Mouse (Mus musculus): ENCODE data around the gene Mtmr10. TPM values are rescaled to one million over a fixed set of nuclear protein-coding genes. Genes with fewer than 3 reads are reported as not detected.

Mtmr10 gene
- polyA plus RNA-seq, 1 experiment from 2014 or later, result 12.2 TPM

DNA sequence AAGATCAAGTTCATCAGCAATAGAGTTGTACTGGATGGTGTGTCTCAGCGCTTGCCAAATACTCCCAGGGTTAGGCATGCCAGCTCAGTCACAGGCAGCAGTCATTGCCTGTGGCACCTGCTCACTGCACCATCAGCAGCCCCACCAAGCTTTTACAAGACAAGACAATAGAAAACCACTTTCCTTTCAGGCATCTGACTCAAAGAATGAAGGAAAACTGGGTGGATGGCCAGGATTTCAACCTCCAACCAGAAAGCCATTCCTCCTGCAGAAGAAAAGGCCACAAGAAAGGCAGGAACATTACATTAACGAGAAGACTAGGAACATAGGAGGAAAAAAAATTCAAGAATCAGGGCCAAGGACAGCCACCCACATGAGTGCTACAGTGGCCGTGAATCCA, 33.7 kb upstream of the Mtmr10 start:
- no peak for ATAC-seq (ENCODE audit: low FRiP score)
- Histone ChIP-seq H3K4me1 (no peaks in the 10 kb centered on the region), H3K27ac (replicated peaks) (no peak overlapping the region), H3K4me3 (replicated peaks) (no peak overlapping the region), H3K36me3 (no peaks in the 10 kb centered on the region), H3K9ac (replicated peaks) (no peak overlapping the region), H3K4me2 (no peak overlapping the region), H3K9me3 (replicated peaks) (no peaks in the 10 kb centered on the region), H3K27me3 (replicated peaks) (no peaks in the 10 kb centered on the region)
- WGBS, result 88% methylated on average over 3 of the region's 3 CpGs

DNA sequence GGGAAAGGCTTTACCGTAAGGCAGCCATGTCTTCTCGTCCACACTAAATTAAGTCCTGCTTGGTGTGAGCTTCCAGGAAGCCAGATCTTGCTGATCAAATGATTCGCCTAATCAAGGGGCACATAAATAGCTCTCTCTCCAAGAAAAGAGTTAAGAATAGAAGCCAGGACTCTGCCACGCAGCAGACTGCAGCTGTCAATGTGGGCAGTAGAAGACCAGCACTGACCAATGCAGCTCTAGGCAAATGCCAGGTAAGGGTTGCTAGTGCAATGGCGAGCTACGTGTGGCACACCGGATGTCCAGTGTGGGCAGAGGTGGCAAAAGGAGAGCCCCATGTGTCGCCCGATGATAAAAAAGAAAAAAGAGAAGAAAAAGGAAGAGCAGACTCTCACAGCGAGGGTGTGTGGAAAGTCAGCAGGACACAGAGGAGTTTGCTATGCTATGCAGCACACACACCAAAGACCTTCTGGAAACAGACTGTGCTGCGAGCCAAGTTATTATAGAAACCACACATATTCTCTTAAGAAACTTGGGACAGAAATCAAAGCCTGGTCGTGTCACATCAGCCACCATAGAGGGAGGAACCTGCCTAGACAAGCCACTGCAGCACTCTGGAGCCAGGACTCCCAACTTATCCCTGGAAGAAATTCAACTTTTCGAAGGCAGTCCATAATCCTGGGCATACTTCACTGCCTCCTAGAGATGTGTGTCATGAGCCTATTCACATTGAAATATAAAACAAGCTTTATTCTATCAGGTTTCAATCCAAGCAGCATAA, 21.8 kb upstream of the Mtmr10 start:
- no peak overlapping the region for H3K27ac ChIP-seq (replicated peaks)
- no peak overlapping the region for H3K9ac ChIP-seq (replicated peaks)
- ATAC-seq (ENCODE audit: low FRiP score), result no peak
- WGBS, result 89% methylated on average over 13 of the region's 13 CpGs
- H3K27me3 ChIP-seq (replicated peaks), result no peaks in the 10 kb centered on the region
- H3K9me3 ChIP-seq (replicated peaks), result 0 out of 2 replicates have a peak, but pooled peaks cover 4% of the 10 kb centered on the region
- H3K4me1 ChIP-seq, result no peaks in the 10 kb centered on the region
- no peak overlapping the region for H3K4me2 ChIP-seq
- H3K36me3 ChIP-seq, result no peaks in the 10 kb centered on the region
- no peak overlapping the region for H3K4me3 ChIP-seq (replicated peaks)

DNA sequence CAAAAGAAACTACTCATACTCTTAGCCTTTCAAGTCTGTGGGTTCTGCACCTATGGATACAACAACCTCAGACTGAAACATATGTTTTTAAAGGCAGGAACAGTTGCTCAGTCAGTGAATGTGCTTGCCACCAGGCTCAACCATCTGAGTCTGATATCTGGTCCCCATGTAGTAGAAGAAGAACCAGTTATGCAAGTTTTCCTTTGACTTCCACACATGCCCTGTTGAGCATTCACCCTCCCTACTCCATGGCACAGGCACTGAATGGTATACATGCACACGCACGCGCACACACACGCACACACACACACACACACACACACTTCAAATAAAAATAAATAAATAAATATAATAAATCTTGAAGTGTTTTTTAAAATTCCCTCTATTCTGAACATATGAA, 20.9 kb upstream of the Mtmr10 start:
- H3K9ac ChIP-seq (replicated peaks), result no peak overlapping the region
- WGBS, result 87% methylated on average over 4 of the region's 4 CpGs
- H3K4me2 ChIP-seq, result no peak overlapping the region
- H3K4me3 ChIP-seq (replicated peaks), result no peak overlapping the region
- 0 out of 2 replicates have a peak, but pooled peaks cover 4% of the 10 kb centered on the region for H3K9me3 ChIP-seq (replicated peaks)
- no peaks in the 10 kb centered on the region for H3K27me3 ChIP-seq (replicated peaks)
- no peaks in the 10 kb centered on the region for H3K36me3 ChIP-seq
- H3K27ac ChIP-seq (replicated peaks), result no peak overlapping the region
- no peaks in the 10 kb centered on the region for H3K4me1 ChIP-seq
- no peak for ATAC-seq (ENCODE audit: low FRiP score)

- Histone ChIP-seq H3K4me3 (replicated peaks) (no peak overlapping the region), H3K4me1 (peaks cover 9% of the 10 kb centered on the region; the same call in 1 of the 2 replicates), H3K9ac (replicated peaks) (no peak overlapping the region), H3K4me2 (no peak overlapping the region), H3K27ac (replicated peaks) (no peak overlapping the region), H3K27me3 (replicated peaks) (no peaks in the 10 kb centered on the region), H3K9me3 (replicated peaks) (no peaks in the 10 kb centered on the region), H3K36me3 (no peaks in the 10 kb centered on the region)
- WGBS, result 16% methylated on average over 4 of the region's 4 CpGs
- ATAC-seq (ENCODE audit: low FRiP score), result no peak
Measured at GRCm38 (mm10) chr7:64271926-64272325, 15.5 kb upstream of the Mtmr10 start.

DNA sequence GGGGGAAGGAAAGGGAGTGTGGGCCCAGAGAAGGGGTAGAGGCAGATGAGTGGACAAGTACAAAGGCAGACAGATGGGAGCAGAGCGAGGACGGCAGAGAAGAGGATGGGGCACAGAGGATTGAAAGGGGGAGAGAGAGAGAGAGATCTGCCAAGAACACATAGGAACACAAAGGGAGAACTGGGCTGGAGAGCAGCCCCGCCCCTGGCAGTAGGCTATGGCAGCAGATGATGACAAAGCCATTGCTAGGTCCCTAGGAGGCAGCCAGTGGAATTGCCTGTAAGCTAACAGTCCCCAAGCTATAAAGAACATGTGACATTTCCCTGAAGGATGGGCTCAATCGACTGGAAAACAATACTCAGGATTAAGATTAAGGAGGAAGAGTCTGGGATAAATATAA, 11.9 kb upstream of the Mtmr10 start:
- no peaks in the 10 kb centered on the region for H3K27me3 ChIP-seq (replicated peaks)
- no peaks in the 10 kb centered on the region for H3K36me3 ChIP-seq
- no peak overlapping the region for H3K27ac ChIP-seq (replicated peaks)
- no peak; the same call in 1 of the 2 replicates for ATAC-seq (ENCODE audit: low FRiP score)
- 36% methylated on average over 4 of the region's 4 CpGs for WGBS
- no peaks in the 10 kb centered on the region for H3K9me3 ChIP-seq (replicated peaks)
- H3K4me3 ChIP-seq (replicated peaks), result no peak overlapping the region
- no peak overlapping the region for H3K4me2 ChIP-seq
- H3K9ac ChIP-seq (replicated peaks), result no peak overlapping the region
- peaks cover 9% of the 10 kb centered on the region; the same call in 1 of the 2 replicates for H3K4me1 ChIP-seq

- Histone ChIP-seq H3K4me1 (peaks cover 9% of the 10 kb centered on the region; the same call in 1 of the 2 replicates), H3K4me3 (replicated peaks) (no peak overlapping the region), H3K4me2 (no peak overlapping the region), H3K27ac (replicated peaks) (no peak overlapping the region), H3K36me3 (no peaks in the 10 kb centered on the region), H3K9me3 (replicated peaks) (no peaks in the 10 kb centered on the region), H3K27me3 (replicated peaks) (no peaks in the 10 kb centered on the region), H3K9ac (replicated peaks) (no peak overlapping the region)
- no peak for ATAC-seq (ENCODE audit: low FRiP score)
- WGBS, result 49% methylated on average over 6 of the region's 6 CpGs
Measured at GRCm38 (mm10) chr7:64276921-64277320, 10.5 kb upstream of the Mtmr10 start.

DNA sequence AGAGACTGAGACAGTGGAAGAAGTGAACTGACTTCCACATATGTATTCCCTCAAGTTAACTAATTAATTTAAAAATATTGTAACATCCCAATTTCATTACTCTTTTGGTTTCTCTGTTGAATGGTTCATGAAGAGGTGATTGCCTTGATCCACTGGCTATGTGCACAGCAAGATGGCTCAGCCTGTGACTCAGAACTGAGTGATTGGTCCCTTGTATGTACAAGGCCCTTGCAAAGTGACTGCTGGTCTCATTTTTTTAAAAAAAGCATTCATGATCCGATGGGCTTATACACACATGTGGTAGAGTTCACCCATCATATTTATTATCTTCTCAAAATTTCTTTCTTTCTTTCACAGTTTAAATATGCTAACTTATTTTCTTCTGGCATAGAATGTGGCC, 8.9 kb upstream of the Mtmr10 start:
- no peak overlapping the region for H3K4me2 ChIP-seq
- H3K9ac ChIP-seq (replicated peaks), result no peak overlapping the region
- H3K36me3 ChIP-seq, result no peaks in the 10 kb centered on the region
- no peaks in the 10 kb centered on the region for H3K27me3 ChIP-seq (replicated peaks)
- H3K9me3 ChIP-seq (replicated peaks), result no peaks in the 10 kb centered on the region
- peaks cover 9% of the 10 kb centered on the region; the same call in 1 of the 2 replicates for H3K4me1 ChIP-seq
- no peak overlapping the region for H3K4me3 ChIP-seq (replicated peaks)
- no peak overlapping the region for H3K27ac ChIP-seq (replicated peaks)
- no peak for ATAC-seq (ENCODE audit: low FRiP score)
- 86% methylated on average over 1 of the region's 1 CpGs for WGBS

GRCm38 (mm10) chr7:64279548-64279947, 7.9 kb upstream of the Mtmr10 start:
- Histone ChIP-seq H3K9ac (replicated peaks) (no peak overlapping the region), H3K4me1 (peaks cover 9% of the 10 kb centered on the region; the same call in 1 of the 2 replicates), H3K27me3 (replicated peaks) (no peaks in the 10 kb centered on the region), H3K4me2 (no peak overlapping the region), H3K36me3 (no peaks in the 10 kb centered on the region), H3K4me3 (replicated peaks) (no peak overlapping the region), H3K27ac (replicated peaks) (no peak overlapping the region), H3K9me3 (replicated peaks) (no peaks in the 10 kb centered on the region)
- 72% methylated on average over 3 of the region's 3 CpGs for WGBS
- ATAC-seq (ENCODE audit: low FRiP score), result no peak

GRCm38 (mm10) chr7:64286566-64286965, 887 bp upstream of the Mtmr10 start:
- peak overlapping the region; percentile 68 for H3K4me2 ChIP-seq
- H3K27ac ChIP-seq (replicated peaks), result no peak overlapping the region
- peak overlapping the region; percentile 72 for H3K4me3 ChIP-seq (replicated peaks)
- no peaks in the 10 kb centered on the region for H3K9me3 ChIP-seq (replicated peaks)
- H3K27me3 ChIP-seq (replicated peaks), result no peaks in the 10 kb centered on the region
- H3K4me1 ChIP-seq, result peaks cover 19% of the 10 kb centered on the region
- H3K9ac ChIP-seq (replicated peaks), result no peak overlapping the region
- H3K36me3 ChIP-seq, result no peaks in the 10 kb centered on the region
- ATAC-seq (ENCODE audit: low FRiP score), result 0 out of 2 replicates have a peak, but pooled peaks have one; percentile 15

DNA sequence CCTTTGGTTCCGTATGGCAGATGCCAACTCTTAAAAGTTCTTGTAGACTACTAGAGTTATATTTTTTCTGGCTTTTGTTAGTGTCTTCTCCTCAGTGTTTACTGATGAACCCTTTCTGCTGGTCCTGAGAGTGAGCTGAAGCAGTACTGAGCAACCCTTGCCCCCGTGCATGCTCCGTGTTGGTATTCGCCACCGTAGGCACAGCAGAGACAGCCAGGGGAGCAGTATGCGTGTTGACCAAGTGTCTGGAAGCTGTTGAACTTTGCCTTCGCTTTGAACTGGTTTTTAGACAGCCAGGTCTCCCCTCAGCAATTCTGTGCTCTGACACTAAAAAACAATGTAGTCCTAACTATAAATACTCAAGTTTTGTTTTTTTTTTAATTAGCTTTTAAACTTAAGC, 2.0 kb downstream of the Mtmr10 start:
- 88% methylated on average over 7 of the region's 7 CpGs for WGBS
- ATAC-seq (ENCODE audit: low FRiP score), result no peak
- peak overlapping the region; percentile 34 for H3K4me2 ChIP-seq

DNA sequence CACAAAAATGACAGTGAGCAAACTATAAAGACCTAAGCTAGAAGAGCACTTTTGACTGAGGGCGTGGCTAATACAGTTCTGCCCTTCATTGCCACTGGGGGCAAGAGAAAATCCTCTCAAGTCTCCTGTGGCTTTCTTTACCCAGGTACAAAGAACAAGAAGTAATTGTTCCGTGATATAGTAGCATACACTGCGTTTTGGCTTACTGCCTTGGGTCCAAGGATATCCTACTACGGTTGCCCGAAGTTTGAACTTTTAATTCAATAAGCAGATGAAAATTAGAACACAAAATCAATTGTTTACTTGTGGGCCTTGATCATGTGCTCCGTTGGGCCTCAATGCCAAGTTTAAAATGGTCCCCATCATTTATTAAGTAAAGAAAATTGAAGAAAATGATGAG, 3.0 kb downstream of the Mtmr10 start:
- no peak overlapping the region for H3K9ac ChIP-seq (replicated peaks)
- H3K4me2 ChIP-seq, result no peak overlapping the region; the same call in 1 of the 2 replicates
- peaks cover 19% of the 10 kb centered on the region for H3K4me1 ChIP-seq
- H3K36me3 ChIP-seq, result no peaks in the 10 kb centered on the region
- no peaks in the 10 kb centered on the region for H3K27me3 ChIP-seq (replicated peaks)
- 92% methylated on average over 6 of the region's 6 CpGs for WGBS
- no peaks in the 10 kb centered on the region for H3K9me3 ChIP-seq (replicated peaks)
- H3K27ac ChIP-seq (replicated peaks), result no peak overlapping the region
- no peak for ATAC-seq (ENCODE audit: low FRiP score)
- no peak overlapping the region for H3K4me3 ChIP-seq (replicated peaks)

More for the DNA sequence above, 2.0 kb downstream of the Mtmr10 start:
- Histone ChIP-seq H3K4me1 (peaks cover 19% of the 10 kb centered on the region), H3K9me3 (replicated peaks) (no peaks in the 10 kb centered on the region), H3K27ac (replicated peaks) (no peak overlapping the region), H3K36me3 (no peaks in the 10 kb centered on the region), H3K4me3 (replicated peaks) (0 out of 2 replicates have a peak overlapping the region, but pooled peaks have one; percentile 6), H3K27me3 (replicated peaks) (no peaks in the 10 kb centered on the region), H3K9ac (replicated peaks) (no peak overlapping the region)

GRCm38 (mm10) chr7:64291722-64292121, 4.3 kb downstream of the Mtmr10 start:
- peaks cover 16% of the 10 kb centered on the region for H3K4me1 ChIP-seq
- 95% methylated on average over 10 of the region's 10 CpGs for WGBS
- no peak overlapping the region for H3K27ac ChIP-seq (replicated peaks)
- no peaks in the 10 kb centered on the region for H3K9me3 ChIP-seq (replicated peaks)
- H3K4me2 ChIP-seq, result no peak overlapping the region
- H3K27me3 ChIP-seq (replicated peaks), result no peaks in the 10 kb centered on the region
- H3K9ac ChIP-seq (replicated peaks), result no peak overlapping the region
- no peak for ATAC-seq (ENCODE audit: low FRiP score)
- no peaks in the 10 kb centered on the region for H3K36me3 ChIP-seq
- H3K4me3 ChIP-seq (replicated peaks), result no peak overlapping the region

Data from neural tube, embryonic 15.5 days (tissue).